8 mouse cellular contexts compared by ENCODE assay signal in genomic region chr15:85613358-85614266, GRCm38 (mm10). TPM values are rescaled to one million over a fixed set of nuclear protein-coding genes. Genes with fewer than 3 reads are reported as not detected.
A peak's percentile ranks its signal among the peaks of the same experiment; 100 is the strongest.
DNase-seq lines count a peak whose midpoint lies in the region; ATAC-seq and TF ChIP-seq lines count a peak whose summit lies in the region.

No protein-coding gene starts in this region.

- intact Hi-C loops in heart, postnatal 14 days (cut with DNase I) = loop anchor here (1.0 to 5.0 kb wide), 3 partner anchors 15 to 97 kb away; no protein-coding TSS in a partner anchor

- TF ChIP-seq CTCF in brain, embryonic 14.5 days (IDR thresholded peaks at IDR 0.05; ENCODE audit: borderline replicate concordance, extremely low read depth, insufficient read depth, insufficient read length) = no peak

- peak; percentile 37 to 58 for DNase-seq in heart, postnatal 14 days
- no peak for DNase-seq in heart, adult 8-10 months (ENCODE audit: low spot score)
- peak; percentile 94 for DNase-seq in brain, embryonic 14.5 days (ENCODE audit: low read depth)
- peak; percentile 52 for DNase-seq in hindbrain, embryonic 14.5 days (ENCODE audit: low spot score)
- peak; percentile 79 to 82 for DNase-seq in layer of hippocampus, postnatal 10 days (ENCODE audit: low spot score in 2 of 2)
- DNase-seq in midbrain, embryonic 14.5 days = peak; percentile 70
- no peak for DNase-seq in spleen, postnatal 14 days (ENCODE audit: low spot score in 2 of 2)

- no peak overlapping the region for H3K9ac ChIP-seq in hindbrain, embryonic 14.5 days
- H3K9ac ChIP-seq in midbrain, embryonic 14.5 days (replicated peaks; ENCODE audit: low read length) = no peak overlapping the region

- 48% methylated on average over 17 of the region's 17 CpGs for WGBS in hindbrain, embryonic 14.5 days
- WGBS in midbrain, embryonic 14.5 days = 61% methylated on average over 17 of the region's 17 CpGs

- H3K36me3 ChIP-seq in hindbrain, embryonic 14.5 days (replicated peaks; ENCODE audit: control insufficient read depth, insufficient read depth) = no peaks in the 10 kb centered on the region
- no peaks in the 10 kb centered on the region for H3K36me3 ChIP-seq in midbrain, embryonic 14.5 days (ENCODE audit: control insufficient read depth, insufficient read depth, low read length)

- peak overlapping the region; percentile 81 for H3K27ac ChIP-seq in hindbrain, embryonic 14.5 days
- H3K27ac ChIP-seq in midbrain, embryonic 14.5 days (replicated peaks; ENCODE audit: low read depth, low read length) = peak overlapping the region; percentile 78

- H3K4me3 ChIP-seq in hindbrain, embryonic 14.5 days (replicated peaks; ENCODE audit: low read length) = no peak overlapping the region
- no peak overlapping the region for H3K4me3 ChIP-seq in midbrain, embryonic 14.5 days (replicated peaks; ENCODE audit: low read depth, low read length)

- H3K9me3 ChIP-seq in hindbrain, embryonic 14.5 days (ENCODE audit: control insufficient read depth, low read length) = no peaks in the 10 kb centered on the region
- H3K9me3 ChIP-seq in midbrain, embryonic 14.5 days (ENCODE audit: control insufficient read depth, low read length) = no peaks in the 10 kb centered on the region

- no peaks in the 10 kb centered on the region; the same call in 1 of the 2 replicates for H3K27me3 ChIP-seq in hindbrain, embryonic 14.5 days (ENCODE audit: control insufficient read depth, insufficient read depth, low read length)
- H3K27me3 ChIP-seq in midbrain, embryonic 14.5 days (ENCODE audit: control insufficient read depth, insufficient read depth, low read length) = peaks cover 6% of the 10 kb centered on the region; the same call in 1 of the 2 replicates

- no peak for TF ChIP-seq POLR2A in brain, embryonic 14.5 days (IDR thresholded peaks at IDR 0.05; ENCODE audit: borderline replicate concordance, extremely low read depth, insufficient read depth, insufficient read length, poor library complexity, severe bottlenecking)

- H3K4me1 ChIP-seq in hindbrain, embryonic 14.5 days (replicated peaks; ENCODE audit: control insufficient read depth, insufficient read depth, low read length) = peaks cover 17% of the 10 kb centered on the region
- peaks cover 17% of the 10 kb centered on the region; the same call in 1 of the 2 replicates for H3K4me1 ChIP-seq in midbrain, embryonic 14.5 days (ENCODE audit: control insufficient read depth, insufficient read depth, low read length)

- ATAC-seq in hindbrain, embryonic 14.5 days (ENCODE audit: low FRiP score) = peak; percentile 86
- peak; percentile 74 for ATAC-seq in midbrain, embryonic 14.5 days (ENCODE audit: low FRiP score, low TSS enrichment)
- ATAC-seq in inflammation-experienced regulatory T-cells, adult 6 months = no peak

- H3K4me2 ChIP-seq in hindbrain, embryonic 14.5 days (replicated peaks) = peak overlapping the region; percentile 0; the same call in 1 of the 2 replicates
- no peak overlapping the region for H3K4me2 ChIP-seq in midbrain, embryonic 14.5 days (ENCODE audit: low read length)

RNA-seq across cellular contexts. Expression of gene Wnt7b, which starts 31.3 kb away (rescaled TPM):
- total RNA-seq in heart, postnatal 14 days (2021) = under 1 TPM; 0.20 to 0.88 TPM
- under 1 TPM in 3 of 4 experiments, not detected in 1; 0.06 to 0.19 (median 0.14) TPM for total RNA-seq in heart, adult 8-10 months (2022)
- polyA plus RNA-seq in brain, embryonic 14.5 days (2012; rRNA removed) = 56.4 and 72.5 TPM in 2 replicates
- 28.1 and 30.8 TPM in 2 replicates for polyA plus RNA-seq in hindbrain, embryonic 14.5 days (2014; fragmentation: Nextera tagmentation; extraction: Ambion mirVana)
- 10 to 100 TPM; 47.3 to 47.8 TPM for total RNA-seq in layer of hippocampus, postnatal 10 days (2021)
- polyA plus RNA-seq in midbrain, embryonic 14.5 days (2014; fragmentation: Nextera tagmentation; extraction: Ambion mirVana) = 38.0 and 43.1 TPM in 2 replicates
- not detected for polyA plus RNA-seq in inflammation-experienced regulatory T-cells, adult 6 months (2017; shearing (Covaris generic))

Comparison
In these comparisons a context has a peak if more than half of its experiments do, and no peak if none do; other contexts are left out.
1. DNase-seq: peak in heart, postnatal 14 days (2 of 2), brain, embryonic 14.5 days (single experiment), hindbrain, embryonic 14.5 days (single experiment), layer of hippocampus, postnatal 10 days (2 of 2) and midbrain, embryonic 14.5 days (single experiment); none in heart, adult 8-10 months (single experiment) and spleen, postnatal 14 days (0 of 2).
2. RNA of gene Wnt7b, which starts 31.3 kb away (polyA plus RNA-seq): 56.4 to 72.5 TPM in brain, embryonic 14.5 days, 38.0 to 43.1 TPM in midbrain, embryonic 14.5 days and 28.1 to 30.8 TPM in hindbrain, embryonic 14.5 days; not detected in inflammation-experienced regulatory T-cells, adult 6 months; every median in the first group is over 10 times any median in the second.